Mouse (Mus musculus): ENCODE data around the gene Gm20773. TPM values are rescaled to one million over a fixed set of nuclear protein-coding genes. Genes with fewer than 3 reads are reported as not detected.

The Gm20773 gene
- not detected for polyA plus RNA-seq (2017; shearing (Covaris generic))

DNA sequence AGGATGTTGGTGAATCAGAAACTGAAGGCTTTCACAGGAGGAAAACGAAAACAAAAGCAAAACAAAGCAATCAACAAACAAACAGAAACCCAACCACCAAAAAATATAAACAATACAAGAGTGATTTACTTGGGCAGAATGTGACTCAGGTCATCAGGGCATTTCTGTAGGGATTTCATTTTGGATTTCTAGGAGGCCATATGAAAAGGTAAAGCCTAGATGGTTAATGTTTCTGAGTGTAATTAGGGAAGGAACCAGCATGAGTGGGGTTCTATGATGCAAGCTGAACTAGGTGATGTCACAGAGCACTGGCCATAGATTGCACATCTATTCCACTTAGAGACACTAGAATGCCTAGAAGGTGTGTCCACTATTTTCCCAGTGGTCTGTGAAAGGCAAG lies at the start of gene Gm20773:
Gene Gm20773, plus strand, starts transcription at position 301 of the 400 bp plus-strand sequence.

GRCm38 (mm10) chrY:13465479-13465878 lies 28.3 kb upstream of the Gm20773 start, which contains the start of gene Gm21866:
Gm21866 (minus strand) TSS chrY:13465579.

Other genes starting within 250 kb of the Gm20773 start
- gene Gm21440, start 241.6 kb upstream of the Gm20773 start, polyA plus RNA-seq (2017; shearing (Covaris generic)), result not detected
- not detected for gene Gm21454, start 241.6 kb upstream of the Gm20773 start, polyA plus RNA-seq (2017; shearing (Covaris generic))
- not detected for gene Gm21725, start 145.0 kb upstream of the Gm20773 start, polyA plus RNA-seq (2017; shearing (Covaris generic))
- not detected for gene Gm21866, start 28.4 kb upstream of the Gm20773 start, polyA plus RNA-seq (2017; shearing (Covaris generic))